Mouse (Mus musculus): ENCODE data around the gene Zfp280b.

DNA sequence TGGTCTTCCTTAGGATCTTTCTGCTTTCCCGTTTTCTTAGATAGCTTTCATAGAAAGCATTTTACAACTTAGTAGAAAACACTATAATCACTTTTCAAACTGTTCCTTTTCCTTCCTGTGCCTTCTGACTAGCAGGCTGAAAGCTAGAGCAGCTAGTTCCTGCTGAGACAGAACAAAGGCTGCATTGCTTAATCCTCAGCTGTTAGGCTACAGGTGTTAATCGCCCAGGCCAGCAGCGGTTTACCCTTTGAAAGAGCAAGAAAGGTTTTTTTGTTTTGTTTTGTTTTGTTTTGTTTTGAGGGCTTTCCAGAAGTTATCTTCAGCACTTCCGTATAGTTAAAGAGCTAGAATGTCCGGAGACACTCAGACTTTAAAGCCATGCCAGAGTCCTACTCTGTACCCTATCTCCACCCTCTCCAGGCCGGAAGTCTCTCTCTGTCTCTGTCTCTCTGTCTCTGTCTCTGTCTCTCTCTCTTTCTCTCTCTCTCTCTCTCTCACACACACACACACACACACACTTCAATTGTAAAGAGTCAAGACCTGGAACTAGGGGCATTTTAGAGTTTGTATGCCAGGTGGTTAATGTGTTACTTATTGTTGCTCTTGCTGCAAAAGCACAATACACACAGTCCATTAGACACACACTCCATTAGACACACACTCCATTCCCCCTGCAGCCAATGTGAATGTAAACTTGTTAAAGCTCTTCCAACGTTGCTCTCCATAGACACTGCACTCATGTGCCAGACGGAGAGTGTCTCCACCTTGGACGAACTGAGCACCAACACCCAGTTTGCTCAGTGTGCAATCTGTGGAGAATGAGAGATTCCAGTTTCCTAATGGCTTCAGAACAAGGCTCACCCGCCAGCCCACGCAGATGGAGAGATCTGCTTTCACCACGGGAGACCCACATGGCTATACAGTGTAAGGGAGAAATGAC lies 35.5 kb downstream of the Zfp280b start:
- TF ChIP-seq GATA1 (IDR thresholded peaks at IDR 0.05; ENCODE audit: borderline replicate concordance, low read length) (no peak), FLI1 (IDR thresholded peaks at IDR 0.05; ENCODE audit: low read length) (no peak)

Data from megakaryocyte, embryonic 14.5 days (primary cell).